Mouse (Mus musculus): Measurements from ENCODE around the gene Nck1. TPM values are rescaled to one million over a fixed set of nuclear protein-coding genes. Genes with fewer than 3 reads are reported as not detected.

The Nck1 gene
- polyA plus RNA-seq, 1 experiment from 2014 or later: 62.8 TPM

- no peak overlapping the region for H3K9ac ChIP-seq (replicated peaks; ENCODE audit: low read depth, low read length)
- no peaks in the 10 kb centered on the region for H3K9me3 ChIP-seq (ENCODE audit: control insufficient read depth, low read length)
- no peaks in the 10 kb centered on the region for H3K4me1 ChIP-seq (ENCODE audit: control insufficient read depth, insufficient read depth, low read length)
- H3K27me3 ChIP-seq (ENCODE audit: control insufficient read depth, insufficient read depth, low read length): no peaks in the 10 kb centered on the region
- H3K36me3 ChIP-seq (ENCODE audit: control insufficient read depth, insufficient read depth, low read length): no peaks in the 10 kb centered on the region
- no peak overlapping the region for H3K4me2 ChIP-seq (ENCODE audit: low read depth, low read length)
- WGBS: 83% methylated on average over 17 of the region's 17 CpGs
- H3K27ac ChIP-seq (ENCODE audit: low read depth, low read length): no peak overlapping the region
- no peak for ATAC-seq (ENCODE audit: low read depth)
- H3K4me3 ChIP-seq (ENCODE audit: low read depth, low read length): no peak overlapping the region
Measured at GRCm38 (mm10) chr9:100457971-100458681, 87.8 kb downstream of the Nck1 start.

- Histone ChIP-seq H3K9me3 (ENCODE audit: control insufficient read depth, low read length) (no peaks in the 10 kb centered on the region), H3K4me3 (ENCODE audit: low read depth, low read length) (peak overlapping the region; percentile 24; the same call in 1 of the 2 replicates), H3K27me3 (ENCODE audit: control insufficient read depth, insufficient read depth, low read length) (no peaks in the 10 kb centered on the region), H3K4me1 (ENCODE audit: control insufficient read depth, insufficient read depth, low read length) (no peaks in the 10 kb centered on the region), H3K36me3 (ENCODE audit: control insufficient read depth, insufficient read depth, low read length) (no peaks in the 10 kb centered on the region), H3K9ac (replicated peaks; ENCODE audit: low read depth, low read length) (no peak overlapping the region), H3K4me2 (ENCODE audit: low read depth, low read length) (peak overlapping the region; percentile 47), H3K27ac (ENCODE audit: low read depth, low read length) (no peak overlapping the region)
- WGBS: 12% methylated on average over 9 of the region's 9 CpGs
- peak; percentile 60; the same call in 1 of the 2 replicates for ATAC-seq (ENCODE audit: low read depth)
Measured at GRCm38 (mm10) chr9:100454664-100454993, 91.3 kb downstream of the Nck1 start.

- ATAC-seq (ENCODE audit: low read depth): peak; percentile 56
- Histone ChIP-seq H3K4me2 (ENCODE audit: low read depth, low read length) (peak overlapping the region; percentile 47), H3K27me3 (ENCODE audit: control insufficient read depth, insufficient read depth, low read length) (no peaks in the 10 kb centered on the region), H3K36me3 (ENCODE audit: control insufficient read depth, insufficient read depth, low read length) (no peaks in the 10 kb centered on the region), H3K4me1 (ENCODE audit: control insufficient read depth, insufficient read depth, low read length) (no peaks in the 10 kb centered on the region), H3K4me3 (ENCODE audit: low read depth, low read length) (peak overlapping the region; percentile 24; the same call in 1 of the 2 replicates), H3K27ac (ENCODE audit: low read depth, low read length) (no peak overlapping the region), H3K9me3 (ENCODE audit: control insufficient read depth, low read length) (no peaks in the 10 kb centered on the region), H3K9ac (replicated peaks; ENCODE audit: low read depth, low read length) (no peak overlapping the region)
- 9% methylated on average over 25 of the region's 25 CpGs for WGBS
Measured at GRCm38 (mm10) chr9:100453944-100454663, 91.8 kb downstream of the Nck1 start.

GRCm38 (mm10) chr9:100452432-100452831, 93.5 kb downstream of the Nck1 start:
- Histone ChIP-seq H3K4me1 (ENCODE audit: control insufficient read depth, insufficient read depth, low read length) (no peaks in the 10 kb centered on the region), H3K27ac (ENCODE audit: low read depth, low read length) (no peak overlapping the region), H3K9me3 (ENCODE audit: control insufficient read depth, low read length) (no peaks in the 10 kb centered on the region), H3K4me2 (ENCODE audit: low read depth, low read length) (no peak overlapping the region), H3K9ac (replicated peaks; ENCODE audit: low read depth, low read length) (no peak overlapping the region), H3K4me3 (ENCODE audit: low read depth, low read length) (no peak overlapping the region), H3K27me3 (ENCODE audit: control insufficient read depth, insufficient read depth, low read length) (no peaks in the 10 kb centered on the region), H3K36me3 (ENCODE audit: control insufficient read depth, insufficient read depth, low read length) (no peaks in the 10 kb centered on the region)
- WGBS: 62% methylated on average over 6 of the region's 6 CpGs
- no peak for ATAC-seq (ENCODE audit: low read depth)

- WGBS: under 1% methylated on average over 32 of the region's 32 CpGs
- Histone ChIP-seq H3K4me3 (ENCODE audit: low read depth, low read length) (peak overlapping the region; percentile 45), H3K36me3 (ENCODE audit: control insufficient read depth, insufficient read depth, low read length) (no peaks in the 10 kb centered on the region), H3K9me3 (ENCODE audit: control insufficient read depth, low read length) (no peaks in the 10 kb centered on the region), H3K27me3 (ENCODE audit: control insufficient read depth, insufficient read depth, low read length) (no peaks in the 10 kb centered on the region), H3K9ac (replicated peaks; ENCODE audit: low read depth, low read length) (peak overlapping the region; percentile 47), H3K4me2 (ENCODE audit: low read depth, low read length) (peak overlapping the region; percentile 91), H3K27ac (ENCODE audit: low read depth, low read length) (peak overlapping the region; percentile 79), H3K4me1 (ENCODE audit: control insufficient read depth, insufficient read depth, low read length) (no peaks in the 10 kb centered on the region)
- ATAC-seq (ENCODE audit: low read depth): peak; percentile 92
Measured at GRCm38 (mm10) chr9:100446059-100446686, 99.8 kb downstream of the Nck1 start.

Other genes starting within 250 kb of the Nck1 start
- 0.32 and 1.1 TPM in 2 replicates for gene Il20rb, start 59.3 kb downstream of the Nck1 start, polyA plus RNA-seq (2014; fragmentation: Nextera tagmentation; extraction: Ambion mirVana)
- gene Slc35g2, start 25.0 kb upstream of the Nck1 start, polyA plus RNA-seq (2014; fragmentation: Nextera tagmentation; extraction: Ambion mirVana): 18.3 and 26.6 TPM in 2 replicates
- 40.9 and 48.2 TPM in 2 replicates for gene Stag1, start 51.7 kb upstream of the Nck1 start, polyA plus RNA-seq (2014; fragmentation: Nextera tagmentation; extraction: Ambion mirVana)

Data from neural tube, embryonic 14.5 days (tissue).